Comparison of ENCODE assay signal across 8 mouse cellular contexts in genomic region chr10:110918414-110919391, GRCm38 (mm10). TPM values are rescaled to one million over a fixed set of nuclear protein-coding genes. Genes with fewer than 3 reads are reported as not detected.
DNase-seq lines count a peak whose midpoint lies in the region; ATAC-seq and TF ChIP-seq lines count a peak whose summit lies in the region.

No protein-coding gene starts in this region.

- WGBS in forebrain, embryonic 11.5 days, result 16% methylated on average over 26 of the region's 26 CpGs
- 19% methylated on average over 26 of the region's 26 CpGs for WGBS in hindbrain, postnatal 0 days
- WGBS in midbrain, embryonic 10.5 days, result 18% methylated on average over 26 of the region's 26 CpGs

- H3K36me3 ChIP-seq in forebrain, embryonic 11.5 days (ENCODE audit: control insufficient read depth, insufficient read depth, low read length), result no peaks in the 10 kb centered on the region
- H3K36me3 ChIP-seq in hindbrain, postnatal 0 days (ENCODE audit: insufficient read depth, low read length), result no peaks in the 10 kb centered on the region
- peaks cover 3% of the 10 kb centered on the region; the same call in 1 of the 2 replicates for H3K36me3 ChIP-seq in midbrain, embryonic 10.5 days

- H3K9ac ChIP-seq in forebrain, embryonic 11.5 days (ENCODE audit: low read length), result peak overlapping the region; percentile 78
- peak overlapping the region; percentile 84 for H3K9ac ChIP-seq in hindbrain, postnatal 0 days (replicated peaks; ENCODE audit: low read length)

- DNase-seq in B cell, adult 2 months, result peak; percentile 76 to 77
- DNase-seq in ES-CJ7 (ENCODE audit: low read depth, low spot score), result peak; percentile 34
- peak; percentile 61 for DNase-seq in forebrain, embryonic 11.5 days (ENCODE audit: low spot score)
- peak; percentile 42 for DNase-seq in hindbrain, postnatal 0 days (ENCODE audit: low spot score)
- DNase-seq in midbrain, embryonic 10.5 days (ENCODE audit: low spot score), result peak; percentile 46
- DNase-seq in gastrocnemius, postnatal 4 days (ENCODE audit: low spot score in 2 of 2), result no peak
- no peak for DNase-seq in c-Kit-positive CD71-positive TER-119-positive erythroid progenitor cells, embryonic 14.5 days (ENCODE audit: low spot score)
- no peak for DNase-seq in urinary bladder, adult 18-20 months (ENCODE audit: low spot score in 2 of 2)

- H3K4me2 ChIP-seq in forebrain, embryonic 11.5 days (ENCODE audit: low read depth, low read length, severe bottlenecking), result peak overlapping the region; percentile 91
- H3K4me2 ChIP-seq in hindbrain, postnatal 0 days (ENCODE audit: low read depth, low read length), result peak overlapping the region; percentile 87

- peaks cover 11% of the 10 kb centered on the region; the same call in 1 of the 2 replicates for H3K4me1 ChIP-seq in forebrain, embryonic 11.5 days (replicated peaks; ENCODE audit: control insufficient read depth, insufficient read depth, low read length)
- H3K4me1 ChIP-seq in hindbrain, postnatal 0 days (ENCODE audit: insufficient read depth, low read length), result no peaks in the 10 kb centered on the region
- H3K4me1 ChIP-seq in midbrain, embryonic 10.5 days, result peaks cover 44% of the 10 kb centered on the region

- H3K27ac ChIP-seq in forebrain, embryonic 11.5 days (ENCODE audit: low read depth, low read length), result peak overlapping the region; percentile 4; the same call in 1 of the 2 replicates
- peak overlapping the region; percentile 86; the same call in 1 of the 2 replicates for H3K27ac ChIP-seq in hindbrain, postnatal 0 days
- H3K27ac ChIP-seq in midbrain, embryonic 10.5 days (replicated peaks), result peak overlapping the region; percentile 95

- no peak for TF ChIP-seq CTCF in hindbrain, postnatal 0 days (IDR thresholded peaks at IDR 0.05; ENCODE audit: low read depth)

- H3K27me3 ChIP-seq in forebrain, embryonic 11.5 days (ENCODE audit: control insufficient read depth, insufficient read depth, low read length), result no peaks in the 10 kb centered on the region
- no peaks in the 10 kb centered on the region for H3K27me3 ChIP-seq in hindbrain, postnatal 0 days (ENCODE audit: insufficient read depth, low read length)
- no peaks in the 10 kb centered on the region; the same call in 1 of the 2 replicates for H3K27me3 ChIP-seq in midbrain, embryonic 10.5 days (ENCODE audit: low read depth, poor library complexity, severe bottlenecking)

- no peaks in the 10 kb centered on the region for H3K9me3 ChIP-seq in forebrain, embryonic 11.5 days (ENCODE audit: control insufficient read depth, low read length)
- H3K9me3 ChIP-seq in hindbrain, postnatal 0 days (ENCODE audit: low read length), result no peaks in the 10 kb centered on the region
- 0 out of 2 replicates have a peak, but pooled peaks cover 4% of the 10 kb centered on the region for H3K9me3 ChIP-seq in midbrain, embryonic 10.5 days (replicated peaks)

- ATAC-seq in forebrain, embryonic 11.5 days (replicated peaks; ENCODE audit: low FRiP score), result peak; percentile 1; the same call in 1 of the 2 replicates
- 0 out of 2 replicates have a peak, but pooled peaks have one; percentile 31 for ATAC-seq in hindbrain, postnatal 0 days

- peak overlapping the region; percentile 54 for H3K4me3 ChIP-seq in forebrain, embryonic 11.5 days (ENCODE audit: low read depth, low read length)
- peak overlapping the region; percentile 74 for H3K4me3 ChIP-seq in hindbrain, postnatal 0 days (ENCODE audit: low read length)
- peak overlapping the region; percentile 79 for H3K4me3 ChIP-seq in midbrain, embryonic 10.5 days

RNA-seq across cellular contexts. Expression of gene Csrp2, which starts 0.9 kb away (rescaled TPM):
- polyA plus RNA-seq in forebrain, embryonic 11.5 days (2014; fragmentation: Nextera tagmentation; extraction: Ambion mirVana), result 169 and 173 TPM in 2 replicates
- 43.2 and 76.3 TPM in 2 replicates for total RNA-seq in hindbrain, postnatal 0 days (2014; rRNA removed)
- 81.1 and 99.6 TPM in 2 replicates for polyA plus RNA-seq in hindbrain, postnatal 0 days (2015; fragmentation: Nextera tagmentation; extraction: Ambion mirVana)
- 172 and 183 TPM in 2 replicates for polyA plus RNA-seq in midbrain, embryonic 10.5 days (2016; fragmentation: Nextera tagmentation; extraction: Ambion mirVana)
- 100 to 1,000 TPM in 1 of 2 experiments, 10 to 100 TPM in 1; 92.7 to 105 TPM for total RNA-seq in gastrocnemius, postnatal 4 days (2021)

Comparison
In these comparisons a context has a peak if more than half of its experiments do, and no peak if none do; other contexts are left out.
1. DNase-seq: peak in B cell, adult 2 months (2 of 2), ES-CJ7 (single experiment), forebrain, embryonic 11.5 days (single experiment), hindbrain, postnatal 0 days (single experiment) and midbrain, embryonic 10.5 days (single experiment); none in gastrocnemius, postnatal 4 days (0 of 2), c-Kit-positive CD71-positive TER-119-positive erythroid progenitor cells, embryonic 14.5 days (single experiment) and urinary bladder, adult 18-20 months (0 of 2).
2. H3K27ac ChIP-seq: peak in every context shown above with its lines; median percentile 95 in midbrain, embryonic 10.5 days; 86 in hindbrain, postnatal 0 days; 4 in forebrain, embryonic 11.5 days.
3. Peak in every context shown above with its lines, with median percentiles within 50 percentile points of each other: H3K4me3 ChIP-seq.